Mouse (Mus musculus) urinary bladder, postnatal 36 days (tissue): ENCODE measurements at regions not wholly inside any gene's neighbourhood (a gene's known extent, or its start where the extent isn't known, plus 50 kb on each side); places are given as distances from the start of the nearest gene placed in this dataset.

Experiments used
- DNase-seq, 2 experiments: peaks; one replicate each; pipeline ENCODE4 v3.0.0; 2022; ENCODE audit warnings: low spot score in 2 of 2, mixed read lengths in 1 of 2

- DNase-seq: no peak
These were observed 281.7 kb upstream of the Btbd3 start for GRCm38 (mm10) chr2:137974651-137975050.

GRCm38 (mm10) chr2:137969156-137969555, 287.2 kb upstream of the Btbd3 start:
- no peak for DNase-seq

GRCm38 (mm10) chr2:137966460-137967076, 289.8 kb upstream of the Btbd3 start:
- DNase-seq: no peak

- DNase-seq: no peak
These were observed 301.5 kb upstream of the Btbd3 start for GRCm38 (mm10) chr2:137954830-137955229.

- DNase-seq: no peak
These were observed 303.2 kb upstream of the Btbd3 start for GRCm38 (mm10) chr2:137953144-137953543.

GRCm38 (mm10) chr2:137951942-137952341, 304.4 kb upstream of the Btbd3 start:
- DNase-seq: no peak

- DNase-seq: no peak
These were observed 305.4 kb upstream of the Btbd3 start for GRCm38 (mm10) chr2:137950931-137951330.

- DNase-seq: peak; percentile 66 to 76
These were observed 313.6 kb upstream of the Btbd3 start for GRCm38 (mm10) chr2:137942753-137943152.

- DNase-seq: no peak
These were observed 316.8 kb upstream of the Btbd3 start for GRCm38 (mm10) chr2:137939591-137939990.

- no peak for DNase-seq
These were observed 317.4 kb upstream of the Btbd3 start for GRCm38 (mm10) chr2:137938831-137939480.

GRCm38 (mm10) chr2:137936613-137937012, 319.8 kb upstream of the Btbd3 start:
- no peak for DNase-seq

GRCm38 (mm10) chr2:137932931-137933330, 323.4 kb upstream of the Btbd3 start:
- no peak for DNase-seq

- DNase-seq: no peak
These were observed 323.9 kb upstream of the Btbd3 start for GRCm38 (mm10) chr2:137932488-137932887.

GRCm38 (mm10) chr2:137925488-137925887, 330.9 kb upstream of the Btbd3 start:
- DNase-seq: no peak

- DNase-seq: no peak
These were observed 331.8 kb upstream of the Btbd3 start for GRCm38 (mm10) chr2:137924576-137924975.

- no peak for DNase-seq
These were observed 357.9 kb upstream of the Btbd3 start for GRCm38 (mm10) chr2:137898425-137898824.

GRCm38 (mm10) chr2:137880211-137881031, 375.9 kb upstream of the Btbd3 start:
- no peak for DNase-seq

- no peak for DNase-seq
These were observed 386.7 kb upstream of the Btbd3 start for GRCm38 (mm10) chr2:137869676-137870075.

GRCm38 (mm10) chr2:137854494-137854893, 401.9 kb upstream of the Btbd3 start:
- no peak for DNase-seq

- no peak for DNase-seq
These were observed 402.7 kb upstream of the Btbd3 start for GRCm38 (mm10) chr2:137853399-137854259.

GRCm38 (mm10) chr2:137847901-137848300, 408.5 kb upstream of the Btbd3 start:
- DNase-seq: no peak
